Mouse (Mus musculus): Measurements from ENCODE around the gene Adgrb3. TPM values are rescaled to one million over a fixed set of nuclear protein-coding genes. Genes with fewer than 3 reads are reported as not detected.

Adgrb3 gene
- polyA plus RNA-seq, 1 experiment from 2014 or later = 14.8 TPM

DNA sequence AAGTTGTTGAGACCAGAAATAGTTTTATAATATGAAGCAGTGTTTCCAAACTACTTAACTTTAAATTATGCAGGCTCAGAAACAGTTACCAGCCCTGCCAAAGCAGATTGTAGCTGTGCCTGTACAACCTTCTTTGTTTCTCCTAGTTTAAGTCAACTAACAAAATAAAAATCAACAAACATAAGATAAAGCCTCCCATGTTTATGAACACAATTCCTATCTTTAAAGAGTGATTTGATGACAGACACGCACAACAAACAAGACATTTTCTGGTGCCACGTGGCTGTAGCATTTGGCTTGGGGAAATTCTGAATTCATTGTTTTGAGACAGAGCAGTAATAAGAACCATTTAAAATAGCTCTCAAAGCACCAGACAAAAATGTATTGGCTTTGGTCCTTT lies 60.5 kb downstream of the Adgrb3 start:
- H3K4me1 ChIP-seq (replicated peaks; ENCODE audit: control insufficient read depth, insufficient read depth, low read length) = no peaks in the 10 kb centered on the region
- H3K4me2 ChIP-seq (replicated peaks; ENCODE audit: low read depth, low read length) = no peak overlapping the region
- H3K36me3 ChIP-seq (ENCODE audit: control insufficient read depth, insufficient read depth, low read length) = no peaks in the 10 kb centered on the region
- 82% methylated on average over 2 of the region's 2 CpGs for WGBS
- H3K4me3 ChIP-seq (ENCODE audit: low read depth, low read length) = no peak overlapping the region
- no peaks in the 10 kb centered on the region for H3K27me3 ChIP-seq (ENCODE audit: control insufficient read depth, insufficient read depth, low read length)
- no peaks in the 10 kb centered on the region for H3K9me3 ChIP-seq (ENCODE audit: control insufficient read depth, low read length)
- ATAC-seq (ENCODE audit: low FRiP score) (no peak), DNase-seq (ENCODE audit: low spot score) (no peak)
- no peak overlapping the region for H3K9ac ChIP-seq (ENCODE audit: low read depth, low read length)
- no peak overlapping the region for H3K27ac ChIP-seq (ENCODE audit: low read depth, low read length)

GRCm38 (mm10) chr1:25755265-25755664 lies 74.2 kb downstream of the Adgrb3 start:
- Histone ChIP-seq H3K27me3 (ENCODE audit: control insufficient read depth, insufficient read depth, low read length) (no peaks in the 10 kb centered on the region), H3K9ac (ENCODE audit: low read depth, low read length) (no peak overlapping the region), H3K4me1 (replicated peaks; ENCODE audit: control insufficient read depth, insufficient read depth, low read length) (no peaks in the 10 kb centered on the region), H3K9me3 (ENCODE audit: control insufficient read depth, low read length) (no peaks in the 10 kb centered on the region), H3K36me3 (ENCODE audit: control insufficient read depth, insufficient read depth, low read length) (no peaks in the 10 kb centered on the region), H3K27ac (ENCODE audit: low read depth, low read length) (no peak overlapping the region), H3K4me3 (ENCODE audit: low read depth, low read length) (no peak overlapping the region), H3K4me2 (replicated peaks; ENCODE audit: low read depth, low read length) (no peak overlapping the region)
- ATAC-seq (ENCODE audit: low FRiP score) (no peak), DNase-seq (ENCODE audit: low spot score) (no peak)

DNA sequence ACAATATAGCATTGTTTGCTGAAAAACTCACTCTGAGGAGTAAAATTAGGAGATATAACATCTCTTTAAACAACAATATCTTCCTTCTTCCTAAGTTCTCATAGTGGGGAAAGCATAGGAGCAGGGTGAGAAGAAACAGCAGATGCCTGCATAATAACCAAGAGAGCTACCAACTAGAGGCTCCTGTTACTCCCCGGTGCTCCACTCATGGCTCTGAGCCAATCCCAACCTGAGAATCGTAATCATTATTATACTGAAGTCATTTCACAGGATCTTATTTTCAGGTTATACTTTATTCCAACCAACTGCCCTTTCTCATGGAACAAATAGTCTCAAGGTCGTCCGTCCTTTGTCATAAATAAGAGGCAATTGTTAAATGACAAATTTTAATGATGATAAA lies 75.0 kb downstream of the Adgrb3 start:
- DNase-seq (ENCODE audit: low spot score) (no peak), ATAC-seq (ENCODE audit: low FRiP score) (no peak)
- 77% methylated on average over 4 of the region's 4 CpGs for WGBS

GRCm38 (mm10) chr1:25745575-25745974 lies 83.9 kb downstream of the Adgrb3 start:
- ATAC-seq (ENCODE audit: low FRiP score) (no peak), DNase-seq (ENCODE audit: low spot score) (no peak)
- no peaks in the 10 kb centered on the region for H3K4me1 ChIP-seq (replicated peaks; ENCODE audit: control insufficient read depth, insufficient read depth, low read length)
- no peak overlapping the region for H3K4me2 ChIP-seq (replicated peaks; ENCODE audit: low read depth, low read length)
- H3K9me3 ChIP-seq (ENCODE audit: control insufficient read depth, low read length) = no peaks in the 10 kb centered on the region
- no peaks in the 10 kb centered on the region for H3K36me3 ChIP-seq (ENCODE audit: control insufficient read depth, insufficient read depth, low read length)
- H3K9ac ChIP-seq (ENCODE audit: low read depth, low read length) = no peak overlapping the region
- H3K27me3 ChIP-seq (ENCODE audit: control insufficient read depth, insufficient read depth, low read length) = no peaks in the 10 kb centered on the region
- no peak overlapping the region for H3K4me3 ChIP-seq (ENCODE audit: low read depth, low read length)
- no peak overlapping the region for H3K27ac ChIP-seq (ENCODE audit: low read depth, low read length)
- 90% methylated on average over 4 of the region's 4 CpGs for WGBS

More for the DNA sequence above, 75.0 kb downstream of the Adgrb3 start:
- H3K27ac ChIP-seq (ENCODE audit: low read depth, low read length) = no peak overlapping the region
- H3K9me3 ChIP-seq (ENCODE audit: control insufficient read depth, low read length) = no peaks in the 10 kb centered on the region
- H3K9ac ChIP-seq (ENCODE audit: low read depth, low read length) = no peak overlapping the region
- H3K27me3 ChIP-seq (ENCODE audit: control insufficient read depth, insufficient read depth, low read length) = no peaks in the 10 kb centered on the region
- no peaks in the 10 kb centered on the region for H3K36me3 ChIP-seq (ENCODE audit: control insufficient read depth, insufficient read depth, low read length)
- H3K4me3 ChIP-seq (ENCODE audit: low read depth, low read length) = no peak overlapping the region
- no peaks in the 10 kb centered on the region for H3K4me1 ChIP-seq (replicated peaks; ENCODE audit: control insufficient read depth, insufficient read depth, low read length)
- no peak overlapping the region for H3K4me2 ChIP-seq (replicated peaks; ENCODE audit: low read depth, low read length)

DNA sequence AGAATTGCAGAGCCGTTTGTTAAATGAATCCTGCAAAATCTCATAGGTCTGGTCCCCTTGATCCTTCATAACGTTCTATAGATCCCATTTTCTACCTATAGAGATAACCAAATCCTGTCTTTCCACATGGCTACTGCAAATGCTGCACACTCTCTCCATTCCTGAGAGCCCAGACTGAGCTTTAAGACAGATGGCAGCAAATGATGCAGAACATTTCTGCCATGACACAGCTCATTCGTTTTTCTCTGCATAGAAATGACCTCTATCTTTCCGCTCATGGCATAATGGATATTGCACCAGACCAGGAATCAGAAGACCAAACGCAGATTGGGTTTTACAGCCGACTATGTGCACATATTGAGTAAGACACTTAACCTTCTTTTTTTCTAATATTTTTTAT lies 84.8 kb downstream of the Adgrb3 start:
- no peak overlapping the region for H3K4me2 ChIP-seq (replicated peaks; ENCODE audit: low read depth, low read length)
- no peaks in the 10 kb centered on the region for H3K27me3 ChIP-seq (ENCODE audit: control insufficient read depth, insufficient read depth, low read length)
- H3K9me3 ChIP-seq (ENCODE audit: control insufficient read depth, low read length) = no peaks in the 10 kb centered on the region
- no peaks in the 10 kb centered on the region for H3K4me1 ChIP-seq (replicated peaks; ENCODE audit: control insufficient read depth, insufficient read depth, low read length)
- no peaks in the 10 kb centered on the region for H3K36me3 ChIP-seq (ENCODE audit: control insufficient read depth, insufficient read depth, low read length)
- DNase-seq (ENCODE audit: low spot score) = no peak
- WGBS = 80% methylated on average over 6 of the region's 6 CpGs
- no peak for ATAC-seq (ENCODE audit: low FRiP score)
- H3K27ac ChIP-seq (ENCODE audit: low read depth, low read length) = no peak overlapping the region
- H3K4me3 ChIP-seq (ENCODE audit: low read depth, low read length) = no peak overlapping the region
- H3K9ac ChIP-seq (ENCODE audit: low read depth, low read length) = no peak overlapping the region

GRCm38 (mm10) chr1:25729844-25730243 lies 99.7 kb downstream of the Adgrb3 start:
- ATAC-seq (ENCODE audit: low FRiP score) = no peak
- Histone ChIP-seq H3K9ac (ENCODE audit: low read depth, low read length) (no peak overlapping the region), H3K36me3 (ENCODE audit: control insufficient read depth, insufficient read depth, low read length) (no peaks in the 10 kb centered on the region), H3K27me3 (ENCODE audit: control insufficient read depth, insufficient read depth, low read length) (no peaks in the 10 kb centered on the region), H3K4me1 (replicated peaks; ENCODE audit: control insufficient read depth, insufficient read depth, low read length) (no peaks in the 10 kb centered on the region), H3K4me3 (ENCODE audit: low read depth, low read length) (no peak overlapping the region), H3K9me3 (ENCODE audit: control insufficient read depth, low read length) (no peaks in the 10 kb centered on the region), H3K27ac (ENCODE audit: low read depth, low read length) (no peak overlapping the region), H3K4me2 (replicated peaks; ENCODE audit: low read depth, low read length) (no peak overlapping the region)
- DNase-seq (ENCODE audit: low spot score) = no peak
- 93% methylated on average over 5 of the region's 5 CpGs for WGBS

- Histone ChIP-seq H3K9me3 (ENCODE audit: control insufficient read depth, low read length) (no peaks in the 10 kb centered on the region), H3K36me3 (ENCODE audit: control insufficient read depth, insufficient read depth, low read length) (no peaks in the 10 kb centered on the region), H3K4me2 (replicated peaks; ENCODE audit: low read depth, low read length) (no peak overlapping the region), H3K27ac (ENCODE audit: low read depth, low read length) (no peak overlapping the region), H3K9ac (ENCODE audit: low read depth, low read length) (no peak overlapping the region), H3K4me3 (ENCODE audit: low read depth, low read length) (no peak overlapping the region), H3K27me3 (ENCODE audit: control insufficient read depth, insufficient read depth, low read length) (no peaks in the 10 kb centered on the region), H3K4me1 (replicated peaks; ENCODE audit: control insufficient read depth, insufficient read depth, low read length) (no peaks in the 10 kb centered on the region)
- ATAC-seq (ENCODE audit: low FRiP score) (no peak), DNase-seq (ENCODE audit: low spot score) (no peak)
- 66% methylated on average over 1 of the region's 1 CpGs for WGBS
Measured at GRCm38 (mm10) chr1:25711474-25711873, 118.0 kb downstream of the Adgrb3 start.

DNA sequence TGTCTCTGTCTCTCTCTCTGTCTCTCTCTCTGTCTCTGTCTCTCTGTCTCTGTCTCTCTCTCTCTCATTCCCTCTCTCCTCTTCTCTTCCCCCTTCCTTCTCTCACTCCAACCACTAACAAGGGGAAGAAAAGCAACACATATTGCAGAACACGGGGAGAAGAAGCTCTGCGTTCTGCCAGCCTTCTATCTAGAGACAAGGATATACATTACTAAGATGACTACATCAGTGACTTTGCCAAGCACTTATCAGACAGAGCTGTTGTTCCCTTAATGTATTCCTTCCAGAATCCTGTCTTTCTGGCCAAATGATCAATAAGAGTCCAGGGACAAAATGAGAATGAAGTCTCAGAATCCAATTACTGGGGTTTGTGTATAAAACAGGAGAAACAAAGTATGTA lies 123.2 kb downstream of the Adgrb3 start:
- DNase-seq (ENCODE audit: low spot score) = no peak
- 92% methylated on average over 2 of the region's 2 CpGs for whole genome bisulfite sequencing

GRCm38 (mm10) chr1:25698702-25699250 lies 130.7 kb downstream of the Adgrb3 start:
- WGBS = 90% methylated on average over 6 of the region's 6 CpGs
- H3K36me3 ChIP-seq (ENCODE audit: control insufficient read depth, insufficient read depth, low read length) = no peaks in the 10 kb centered on the region
- no peaks in the 10 kb centered on the region for H3K27me3 ChIP-seq (ENCODE audit: control insufficient read depth, insufficient read depth, low read length)
- ATAC-seq (ENCODE audit: low FRiP score) = no peak
- no peak overlapping the region for H3K4me2 ChIP-seq (replicated peaks; ENCODE audit: low read depth, low read length)
- no peak overlapping the region for H3K27ac ChIP-seq (ENCODE audit: low read depth, low read length)
- H3K9me3 ChIP-seq (ENCODE audit: control insufficient read depth, low read length) = no peaks in the 10 kb centered on the region
- no peak overlapping the region for H3K9ac ChIP-seq (ENCODE audit: low read depth, low read length)
- no peak overlapping the region for H3K4me3 ChIP-seq (ENCODE audit: low read depth, low read length)
- no peak for DNase-seq (ENCODE audit: low spot score)
- no peaks in the 10 kb centered on the region for H3K4me1 ChIP-seq (replicated peaks; ENCODE audit: control insufficient read depth, insufficient read depth, low read length)

More for the DNA sequence above, 123.2 kb downstream of the Adgrb3 start:
- H3K27me3 ChIP-seq (ENCODE audit: control insufficient read depth, insufficient read depth, low read length) = no peaks in the 10 kb centered on the region
- H3K36me3 ChIP-seq (ENCODE audit: control insufficient read depth, insufficient read depth, low read length) = no peaks in the 10 kb centered on the region
- no peak overlapping the region for H3K4me3 ChIP-seq (ENCODE audit: low read depth, low read length)
- no peak for ATAC-seq (ENCODE audit: low FRiP score)
- no peaks in the 10 kb centered on the region for H3K9me3 ChIP-seq (ENCODE audit: control insufficient read depth, low read length)
- no peak overlapping the region for H3K4me2 ChIP-seq (replicated peaks; ENCODE audit: low read depth, low read length)
- no peaks in the 10 kb centered on the region for H3K4me1 ChIP-seq (replicated peaks; ENCODE audit: control insufficient read depth, insufficient read depth, low read length)
- no peak overlapping the region for H3K9ac ChIP-seq (ENCODE audit: low read depth, low read length)
- no peak overlapping the region for H3K27ac ChIP-seq (ENCODE audit: low read depth, low read length)

All from hindbrain, embryonic 11.5 days (tissue).